Mouse (Mus musculus) heart, adult 2 months (tissue): ENCODE results near the gene Etnk2. TPM values are rescaled to one million over a fixed set of nuclear protein-coding genes. Genes with fewer than 3 reads are reported as not detected.

Experiments
- DNase-seq, 2 experiments: peaks; one replicate each; pipeline ENCODE4 v3.0.0; 2021
- H3K27ac ChIP-seq: fragments of 200-600 bp; 2 replicates; pipeline ENCODE4 v1.8.1; 2022
- H3K27me3 ChIP-seq: fragments of 200-500 bp; 2 replicates; pipeline ENCODE4 v1.6.1; 2012; ENCODE audit warnings: mild to moderate bottlenecking, low read length, inconsistent platforms, mixed read lengths; ENCODE audit not compliant: control insufficient read depth, insufficient read depth
- H3K36me3 ChIP-seq: fragments of 200-500 bp; 2 replicates; pipeline ENCODE4 v1.6.1; 2012; ENCODE audit warnings: low read length, inconsistent platforms; ENCODE audit not compliant: control insufficient read depth, insufficient read depth
- H3K4me1 ChIP-seq: fragments of 200-500 bp; 2 replicates; pipeline ENCODE4 v1.6.1; 2011; ENCODE audit warnings: low read length; ENCODE audit not compliant: control insufficient read depth, insufficient read depth
- H3K4me3 ChIP-seq: fragments of 200-600 bp; 2 replicates; pipeline ENCODE4 v1.8.1; 2022
- H3K79me2 ChIP-seq: fragments of 200-500 bp; replicated peaks from 2 replicates; pipeline ENCODE4 v1.6.1; 2012; ENCODE audit warnings: mild to moderate bottlenecking, inconsistent platforms, low read length, moderate library complexity, mixed read lengths; ENCODE audit not compliant: control insufficient read depth, insufficient read depth
- H3K9ac ChIP-seq: fragments of 200-500 bp; 2 replicates; pipeline ENCODE4 v1.6.1; 2012; ENCODE audit warnings: low read depth, mild to moderate bottlenecking, control low read depth, inconsistent platforms, low read length, mixed read lengths
- CTCF ChIP-seq: fragments of 200-600 bp; IDR thresholded peaks from 2 replicates; pipeline ENCODE4 v1.8.1; 2022; ENCODE audit warnings: antibody characterized with exemption, mild to moderate bottlenecking, moderate library complexity
- EP300 ChIP-seq: fragments of 200-500 bp; IDR thresholded peaks from 2 replicates; pipeline ENCODE4 v1.6.1; 2011; ENCODE audit warnings: low read depth, low read length, control low read depth; ENCODE audit not compliant: insufficient read depth
- POLR2A ChIP-seq: fragments of 200-500 bp; IDR thresholded peaks from 2 replicates; pipeline ENCODE4 v1.6.1; 2011; ENCODE audit warnings: mild to moderate bottlenecking, low read depth, low read length, control low read depth; ENCODE audit not compliant: insufficient read depth
- WGBS: fragments of 180-500 bp; shearing (Covaris S2); methylation state at CpG from one replicate; pipeline ENCODE4 v1.1.7; 2018; 5-methylcytosine and 5-hydroxymethylcytosine counted together
- intact Hi-C: fragments of 180-260 bp; cut with DNase I; formaldehyde crosslinking; loops from one replicate; pipeline ENCODE4 v1.15.1; 2025
- polyA plus RNA-seq: library from polyadenylated mRNA; depleted of rRNA; stranded (reverse); fragments of >200 nt; gene quantifications from 2 replicates; pipeline ENCODE4 v1.2.3, GENCODE M21; 2012
- total RNA-seq, 2 experiments: library from RNA; stranded (reverse); gene quantifications; 2 replicates each; pipeline ENCODE4 v1.2.3; 2021

The Etnk2 gene
- total and polyA plus RNA-seq, 3 experiments, result 0.29 to 0.93 (median 0.84) TPM

GRCm38 (mm10) chr1:133344357-133344756 lies 19.0 kb upstream of the Etnk2 start:
- no peaks in the 10 kb centered on the region for H3K79me2 ChIP-seq
- intact Hi-C loops, result no loop called here
- H3K27ac ChIP-seq, result no peak overlapping the region
- H3K9ac ChIP-seq, result no peak overlapping the region
- H3K4me3 ChIP-seq, result no peak overlapping the region
- 91% methylated on average over 2 of the region's 2 CpGs for WGBS
- no peak for DNase-seq
- TF ChIP-seq EP300, result no peak
- no peak for TF ChIP-seq CTCF
- TF ChIP-seq POLR2A, result no peak
- H3K4me1 ChIP-seq, result no peaks in the 10 kb centered on the region
- no peaks in the 10 kb centered on the region for H3K36me3 ChIP-seq
- no peaks in the 10 kb centered on the region for H3K27me3 ChIP-seq

DNA sequence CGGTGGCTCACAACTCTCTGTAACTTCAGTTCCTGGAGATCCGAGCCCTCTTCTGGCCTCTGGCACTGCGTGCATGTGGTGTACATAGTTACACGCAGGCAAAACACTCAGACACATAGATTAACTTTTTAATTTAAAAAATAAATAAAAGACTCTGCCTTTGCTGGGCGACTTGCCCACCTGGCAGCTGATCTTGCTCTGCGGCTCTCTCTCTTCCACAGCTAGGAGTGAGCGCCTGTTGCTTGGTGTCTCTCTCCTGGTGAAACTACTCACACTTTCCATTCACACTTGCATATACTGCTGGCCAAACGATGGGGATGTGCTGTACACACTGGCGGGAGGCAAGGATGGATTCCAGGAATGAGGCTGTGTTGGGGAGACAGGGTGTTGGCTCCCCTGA lies 16.8 kb upstream of the Etnk2 start:
- WGBS, result 77% methylated on average over 9 of the region's 9 CpGs
- intact Hi-C loops, result no loop called here
- Histone ChIP-seq H3K9ac (no peak overlapping the region), H3K4me3 (no peak overlapping the region), H3K36me3 (no peaks in the 10 kb centered on the region), H3K79me2 (no peaks in the 10 kb centered on the region), H3K27me3 (no peaks in the 10 kb centered on the region), H3K27ac (no peak overlapping the region), H3K4me1 (no peaks in the 10 kb centered on the region)
- TF ChIP-seq POLR2A (no peak), CTCF (no peak), EP300 (no peak)
- DNase-seq, result no peak

DNA sequence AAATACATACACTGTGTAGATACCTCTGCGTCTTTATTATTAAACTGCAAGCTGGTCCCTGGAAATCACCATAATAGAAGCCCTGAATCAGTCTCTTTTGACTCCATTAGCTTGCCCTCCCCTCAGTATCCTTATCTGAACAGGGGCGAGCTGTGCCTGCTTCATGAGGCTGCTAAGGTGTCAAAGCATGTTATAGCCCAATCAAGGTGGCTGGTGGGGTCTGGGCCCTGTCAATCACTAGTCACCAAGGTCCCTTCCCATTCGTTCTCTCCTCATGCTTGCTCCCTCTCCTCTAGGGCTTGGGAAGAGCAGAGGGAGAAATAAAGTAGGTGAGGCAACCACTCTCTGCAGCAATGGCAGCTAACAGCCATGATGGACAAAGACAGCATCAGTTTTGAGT lies 16.1 kb upstream of the Etnk2 start:
- WGBS, result 75% methylated on average over 3 of the region's 3 CpGs
- H3K27ac ChIP-seq, result no peak overlapping the region
- TF ChIP-seq EP300 (no peak), CTCF (no peak), POLR2A (no peak)
- no peaks in the 10 kb centered on the region for H3K79me2 ChIP-seq
- H3K4me1 ChIP-seq, result no peaks in the 10 kb centered on the region
- no peaks in the 10 kb centered on the region for H3K27me3 ChIP-seq
- intact Hi-C loops, result no loop called here
- no peak overlapping the region for H3K9ac ChIP-seq
- H3K36me3 ChIP-seq, result no peaks in the 10 kb centered on the region
- DNase-seq, result no peak
- H3K4me3 ChIP-seq, result no peak overlapping the region

DNA sequence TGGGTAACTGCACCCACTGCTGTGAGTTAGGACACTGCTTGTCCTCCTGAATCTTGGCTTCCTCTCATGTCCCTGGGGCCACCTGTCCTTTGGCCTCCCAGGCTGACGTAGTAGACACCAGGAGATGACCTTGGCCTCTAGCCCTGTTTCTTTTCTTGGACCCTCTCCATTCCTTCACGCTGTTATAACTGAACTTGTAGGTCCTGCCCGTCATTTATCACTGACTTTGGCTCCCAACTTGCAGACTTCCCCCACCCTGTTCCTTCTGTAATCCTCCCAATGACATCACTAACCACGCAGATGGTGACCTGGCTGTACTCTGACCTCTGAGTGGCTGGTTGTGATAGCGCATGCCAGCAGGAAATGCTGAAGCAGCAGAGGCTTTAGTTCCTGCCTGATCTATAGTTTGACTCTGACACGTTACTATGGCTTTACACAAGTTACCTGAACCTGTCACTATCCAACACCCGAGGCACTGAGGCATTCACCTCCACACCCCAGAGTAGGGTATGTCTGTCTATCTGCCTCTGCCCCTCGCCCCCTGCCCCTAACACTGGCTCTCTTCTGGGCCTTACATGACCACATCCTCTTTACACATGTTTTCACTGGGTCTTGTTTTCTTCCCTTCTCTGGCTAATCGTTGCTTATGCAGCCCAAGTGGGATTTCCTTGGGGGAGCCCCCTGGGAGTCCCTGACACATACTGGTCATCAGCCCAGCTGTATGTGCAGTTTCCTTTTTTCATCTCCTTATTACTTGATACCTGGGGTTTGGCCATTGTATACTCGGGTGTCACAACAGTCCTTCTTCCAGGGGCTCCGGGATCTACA lies 15.5 kb upstream of the Etnk2 start:
- Histone ChIP-seq H3K79me2 (no peaks in the 10 kb centered on the region), H3K36me3 (no peaks in the 10 kb centered on the region), H3K4me1 (no peaks in the 10 kb centered on the region), H3K27me3 (no peaks in the 10 kb centered on the region), H3K9ac (no peak overlapping the region), H3K27ac (no peak overlapping the region), H3K4me3 (no peak overlapping the region)
- 35% methylated on average over 11 of the region's 11 CpGs for WGBS
- DNase-seq, result peak in 1 of 2 experiments; percentile 30
- TF ChIP-seq CTCF, result no peak
- TF ChIP-seq EP300, result no peak
- TF ChIP-seq POLR2A, result no peak
- intact Hi-C loops, result no loop called here

- Histone ChIP-seq H3K27me3 (no peaks in the 10 kb centered on the region), H3K36me3 (no peaks in the 10 kb centered on the region), H3K9ac (no peak within 1 kb of the TSS), H3K4me3 (no peak within 1 kb of the TSS), H3K4me1 (no peaks in the 10 kb centered on the region), H3K27ac (no peak within 1 kb of the TSS), H3K79me2 (no peaks in the 10 kb centered on the region)
- no peak for TF ChIP-seq CTCF
- no peak for TF ChIP-seq EP300
- TF ChIP-seq POLR2A, result no peak
- WGBS, result 100% methylated on average over 1 of the region's 1 CpGs
- intact Hi-C loops, result no loop called here
- no peak for DNase-seq
Observed at GRCm38 (mm10) chr1:133350210-133350609, 13.2 kb upstream of the Etnk2 start, which contains the start of gene Ren1. Ren1 (plus strand) TSS chr1:133350510.

GRCm38 (mm10) chr1:133351762-133352161 lies 11.6 kb upstream of the Etnk2 start:
- H3K4me1 ChIP-seq, result no peaks in the 10 kb centered on the region
- TF ChIP-seq CTCF (no peak), POLR2A (no peak), EP300 (no peak)
- no peaks in the 10 kb centered on the region for H3K79me2 ChIP-seq
- no peaks in the 10 kb centered on the region for H3K27me3 ChIP-seq
- H3K4me3 ChIP-seq, result no peak overlapping the region
- no peak for DNase-seq
- no peaks in the 10 kb centered on the region for H3K36me3 ChIP-seq
- 35% methylated on average over 9 of the region's 9 CpGs for WGBS
- intact Hi-C loops, result loop anchor here (2.0 kb wide), 3 partner anchors 37 to 205 kb away; no protein-coding TSS in a partner anchor
- no peak overlapping the region for H3K27ac ChIP-seq
- H3K9ac ChIP-seq, result no peak overlapping the region
